Mouse (Mus musculus) CH12.LX (cell line): ENCODE results near the gene Rexo2. TPM values are rescaled to one million over a fixed set of nuclear protein-coding genes. Genes with fewer than 3 reads are reported as not detected.
"Not testable (repeated sequence)": the region's sequence is repeated elsewhere in the genome, so short reads cannot be mapped to it uniquely, and the experiment has no call there.

Experiments
- DNase-seq: peaks from one replicate; pipeline ENCODE4 v3.0.0-alpha.2; 2013; ENCODE audit errors: extremely low read depth
- H3K27ac ChIP-seq: 2 replicates; pipeline ENCODE4 v1.5.1; 2012; ENCODE audit warnings: low read depth, mild to moderate bottlenecking, control low read depth, moderate library complexity; ENCODE audit not compliant: insufficient read depth
- H3K27me3 ChIP-seq: replicated peaks from 2 replicates; pipeline ENCODE3; 2012; ENCODE audit warnings: inconsistent platforms
- H3K36me3 ChIP-seq, 2 experiments: replicated peaks in 1 of 2; 2 replicates each; pipeline versions ENCODE3 to v1.6.1; 2012; ENCODE audit warnings: inconsistent platforms in 1 of 2, low read length in 1 of 2, mild to moderate bottlenecking in 1 of 2, mixed read lengths in 1 of 2, moderate library complexity in 1 of 2; ENCODE audit not compliant: control insufficient read depth in 1 of 2, insufficient read depth in 1 of 2
- H3K4me1 ChIP-seq, 2 experiments: 2 replicates each; pipeline ENCODE4 v1.6.1; 2012; ENCODE audit warnings: inconsistent platforms in 1 of 2, moderate library complexity in 1 of 2; ENCODE audit not compliant: insufficient read depth in 2 of 2, control insufficient read depth in 1 of 2
- H3K4me2 ChIP-seq: 2 replicates; pipeline ENCODE4 v1.6.1; 2012; ENCODE audit warnings: low read depth, mild to moderate bottlenecking, control low read depth; ENCODE audit not compliant: poor library complexity, insufficient read depth, severe bottlenecking
- H3K4me3 ChIP-seq, 3 experiments: fragments of 150-350 bp in 1 of 3; sonication (generic) in 1 of 3; replicated peaks in 1 of 3; 2 replicates each; pipeline versions ENCODE3 to v1.5.1; 2011 to 2012; ENCODE audit warnings: low read depth in 2 of 3, low read length in 2 of 3, mild to moderate bottlenecking in 2 of 3, moderate library complexity in 2 of 3, control low read depth in 1 of 3, improper control_type of control experiment in 1 of 3, inconsistent platforms in 1 of 3, mixed read lengths in 1 of 3; ENCODE audit not compliant: poor library complexity in 1 of 3
- H3K79me2 ChIP-seq: replicated peaks from 2 replicates; pipeline ENCODE4 v1.6.1; 2012; ENCODE audit warnings: mild to moderate bottlenecking, moderate library complexity; ENCODE audit not compliant: control insufficient read depth, poor library complexity, insufficient read depth, severe bottlenecking; ENCODE audit errors: extremely low read depth
- H3K9ac ChIP-seq: 2 replicates; pipeline ENCODE4 v1.6.1; 2012; ENCODE audit warnings: low read depth, mild to moderate bottlenecking, control low read depth, moderate library complexity; ENCODE audit not compliant: insufficient read depth
- H3K9me3 ChIP-seq: replicated peaks from 2 replicates; pipeline ENCODE3; 2012; ENCODE audit warnings: low read length, inconsistent platforms, mixed read lengths
- BHLHE40 ChIP-seq: IDR thresholded peaks from 2 replicates; pipeline ENCODE4 v1.6.1; 2011; ENCODE audit warnings: mild to moderate bottlenecking, low read depth, low read length, improper control_type of control experiment
- CTCF ChIP-seq, 2 experiments: IDR thresholded peaks in 1 of 2; conservative IDR thresholded peaks in 1 of 2; 2 replicates each; pipeline ENCODE4 v1.5.1; 2011 to 2012; ENCODE audit warnings: low read depth in 2 of 2, low read length in 2 of 2, improper control_type of control experiment in 1 of 2, inconsistent platforms in 1 of 2, mild to moderate bottlenecking in 1 of 2, moderate library complexity in 1 of 2
- EP300 ChIP-seq: IDR thresholded peaks from 2 replicates; pipeline ENCODE4 v1.6.1; 2011; ENCODE audit warnings: low read length, improper control_type of control experiment
- ETS1 ChIP-seq: conservative IDR thresholded peaks from 2 replicates; pipeline ENCODE4 v1.6.1; 2012; ENCODE audit warnings: low read depth, mild to moderate bottlenecking, inconsistent platforms, low read length, improper control_type of control experiment, moderate library complexity
- JUND ChIP-seq: conservative IDR thresholded peaks from 2 replicates; pipeline ENCODE4 v1.6.1; 2011; ENCODE audit warnings: low read depth, low read length, improper control_type of control experiment
- MAFK ChIP-seq: IDR thresholded peaks from 2 replicates; pipeline ENCODE4 v1.6.1; 2011; ENCODE audit warnings: low read length, improper control_type of control experiment; ENCODE audit not compliant: insufficient replicate concordance
- RCOR1 ChIP-seq: conservative IDR thresholded peaks from 2 replicates; pipeline ENCODE4 v1.6.1; 2012; ENCODE audit warnings: low read depth, mild to moderate bottlenecking, inconsistent platforms, low read length, improper control_type of control experiment
- SMC3 ChIP-seq: IDR thresholded peaks from 2 replicates; pipeline ENCODE4 v1.6.1; 2011; ENCODE audit warnings: low read depth, low read length, improper control_type of control experiment
- ZKSCAN1 ChIP-seq: IDR thresholded peaks from 2 replicates; pipeline ENCODE4 v1.6.1; 2012; ENCODE audit warnings: low read depth, inconsistent platforms, low read length, improper control_type of control experiment, borderline replicate concordance
- ZNF384 ChIP-seq: IDR thresholded peaks from 2 replicates; pipeline ENCODE4 v1.6.1; 2012; ENCODE audit warnings: low read depth, low read length, improper control_type of control experiment, inconsistent platforms
- dilution Hi-C: fragments of 300-500 bp; cut with MboI; formaldehyde crosslinking; loops from 2 replicates; pipeline ENCODE4 v1.14.3; 2020; ENCODE audit warnings: low sequenced_read_pairs; ENCODE audit not compliant: extremely low pct_unique_long_range_greater_than_20kb, extremely low pct_ligation_motif_present
- in situ Hi-C: fragments of 300-500 bp; cut with MboI; formaldehyde crosslinking; loops from 3 replicates; pipeline ENCODE4 v1.14.3; 2019; ENCODE audit warnings: low sequenced_read_pairs, low pct_ligation_motif_present, low pct_unique_long_range_greater_than_20kb, mixed read lengths
- polyA plus RNA-seq: library from polyadenylated mRNA; unstranded; fragments of >175 nt; gene quantifications from 2 replicates; pipeline ENCODE4 v1.2.1, GENCODE M21; 2012; ENCODE audit warnings: low read depth; ENCODE audit not compliant: insufficient read length
- total RNA-seq, 2 experiments: library from RNA; depleted of rRNA; stranded (reverse); fragments of 300-350 nt in 1 of 2; fragments of >200 nt in 1 of 2; gene quantifications; 2 replicates each; pipeline ENCODE4 v1.2.3; 2012 to 2014

The Rexo2 gene
- total and polyA plus RNA-seq, 3 experiments: 108 to 296 (median 120) TPM

DNA sequence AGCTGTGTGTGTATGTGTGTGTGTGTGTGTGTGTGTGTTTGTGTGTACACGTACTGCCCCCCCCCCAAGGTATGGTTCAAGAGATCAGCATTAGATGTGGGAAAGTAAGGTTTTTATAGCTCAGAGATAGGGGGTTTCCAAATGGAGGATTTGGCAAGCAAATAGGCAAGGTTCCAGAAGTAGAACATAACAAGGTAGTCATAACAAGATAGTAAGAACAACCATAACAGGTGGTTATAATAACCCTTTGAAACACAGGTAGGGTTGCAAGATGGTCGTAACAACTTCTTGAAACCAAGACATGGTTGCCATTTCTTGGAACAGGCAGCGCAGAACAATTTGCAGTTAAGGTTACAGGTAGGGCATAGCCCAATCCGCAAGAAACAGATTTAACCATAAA, 46.1 kb upstream of the Rexo2 start:
- no peak overlapping the region for H3K9ac ChIP-seq
- H3K4me1 ChIP-seq: peaks cover 4 to 6% of the 10 kb centered on the region in 2 experiments; a peak in 3 of 4 replicates
- H3K27ac ChIP-seq: no peak overlapping the region
- no peaks in the 10 kb centered on the region for H3K36me3 ChIP-seq
- TF ChIP-seq BHLHE40 (no peak), MAFK (no peak), JUND (no peak), EP300 (0 out of 2 replicates have a peak, but pooled peaks have one; percentile 31)
- TF ChIP-seq, all 38 proteins: peak for 1
- DNase-seq: no peak
- H3K4me2 ChIP-seq: no peak overlapping the region
- in situ Hi-C loops: no loop called here
- H3K79me2 ChIP-seq: no peaks in the 10 kb centered on the region
- no peak overlapping the region for H3K4me3 ChIP-seq
- dilution Hi-C loops: no loop called here
- no peaks in the 10 kb centered on the region for H3K27me3 ChIP-seq
- H3K9me3 ChIP-seq: no peaks in the 10 kb centered on the region

DNA sequence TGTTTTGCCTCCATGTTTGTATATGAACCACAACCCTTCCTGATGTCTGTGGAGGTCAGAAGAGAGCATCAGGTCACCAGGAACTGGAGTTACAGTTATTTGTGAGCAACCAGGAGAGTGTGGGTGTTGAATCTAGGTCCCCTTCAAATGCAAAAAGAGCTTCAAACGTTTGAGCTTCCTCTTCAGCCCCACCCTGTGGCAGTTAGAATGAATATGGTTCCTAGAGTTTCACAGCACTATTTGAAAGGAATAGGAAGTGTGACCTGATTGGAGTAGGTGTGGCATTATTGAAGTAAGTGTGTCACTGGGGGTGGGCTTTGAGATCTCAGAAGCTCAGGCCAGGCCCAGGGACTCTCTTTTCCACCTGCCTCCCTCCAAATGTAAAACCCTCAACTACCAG, 45.1 kb upstream of the Rexo2 start:
- H3K4me1 ChIP-seq: peaks cover 4 to 6% of the 10 kb centered on the region in 2 experiments; a peak in 3 of 4 replicates
- H3K9me3 ChIP-seq: no peaks in the 10 kb centered on the region
- no peak overlapping the region for H3K27ac ChIP-seq
- TF ChIP-seq ETS1 (no peak), ZKSCAN1 (no peak), ZNF384 (no peak), RCOR1 (no peak), CTCF (conservative IDR thresholded peaks at IDR 0.05 in 1 of 2, IDR thresholded peaks at IDR 0.05 in 1 of 2; ENCODE audit: low read depth in 2 of 2, low read length in 2 of 2) (peak in 1 of 2 experiments; percentile 20; a peak in 1 of 4 replicates), SMC3 (peak; percentile 11; the same call in 1 of the 2 replicates)
- TF ChIP-seq, all 38 proteins: peak for 2
- in situ Hi-C loops: no loop called here
- Histone ChIP-seq H3K4me2 (no peak overlapping the region), H3K27me3 (no peaks in the 10 kb centered on the region), H3K79me2 (no peaks in the 10 kb centered on the region), H3K36me3 (no peaks in the 10 kb centered on the region), H3K4me3 (no peak overlapping the region), H3K9ac (no peak overlapping the region)
- DNase-seq: peak; percentile 14
- dilution Hi-C loops: no loop called here

DNA sequence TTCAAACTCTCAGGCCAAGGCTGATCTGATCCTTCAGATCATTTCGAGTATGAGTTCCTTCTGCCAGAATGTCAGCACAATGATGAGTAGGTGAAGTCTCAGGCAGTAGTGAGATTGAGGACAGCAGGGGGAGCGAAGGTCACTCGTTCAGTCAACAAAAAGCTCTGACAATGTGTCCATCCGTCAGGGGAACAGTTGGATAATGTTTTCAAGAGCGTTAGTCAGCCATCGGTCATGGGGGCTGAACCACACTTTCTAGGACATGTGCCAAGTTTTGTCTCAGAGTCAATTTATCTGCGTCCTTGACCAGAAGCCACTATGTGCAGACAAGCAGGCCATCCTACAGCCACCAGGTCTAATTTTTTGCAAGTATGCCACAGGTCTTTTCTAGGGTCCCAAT, 40.0 kb upstream of the Rexo2 start:
- H3K36me3 ChIP-seq, H3K27ac ChIP-seq, dilution Hi-C loops, H3K9me3 ChIP-seq, H3K4me3 ChIP-seq, H3K79me2 ChIP-seq, H3K4me2 ChIP-seq, H3K9ac ChIP-seq, H3K4me1 ChIP-seq, DNase-seq, in situ Hi-C loops, H3K27me3 ChIP-seq: not testable (repeated sequence)
